Mouse (Mus musculus): ENCODE measurements at regions not wholly inside any gene's neighbourhood (a gene's known extent, or its start where the extent isn't known, plus 50 kb on each side); places are given as distances from the start of the nearest gene placed in this dataset.

DNA sequence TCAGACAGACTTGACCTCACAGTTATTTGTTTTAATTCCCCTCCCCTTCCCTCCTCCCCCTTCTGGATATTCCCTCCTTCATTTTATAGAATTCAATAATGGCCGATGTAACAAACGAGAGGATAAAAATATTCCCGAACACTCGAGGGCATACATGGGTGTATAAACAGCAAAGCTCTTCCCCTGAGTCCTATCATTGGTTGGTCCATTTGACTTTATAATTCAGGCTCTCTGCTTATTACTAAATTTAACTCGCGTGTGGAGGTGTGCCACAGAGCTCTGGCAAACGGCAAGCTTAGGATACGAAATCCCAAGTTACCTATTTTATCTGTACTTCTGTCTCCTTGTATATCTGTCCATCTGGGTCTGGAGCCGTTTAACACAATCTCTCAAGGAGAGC is 82.1 kb upstream of the Zfp64 start:
- DNase-seq (ENCODE audit: low read depth, low spot score) = no peak

DNA sequence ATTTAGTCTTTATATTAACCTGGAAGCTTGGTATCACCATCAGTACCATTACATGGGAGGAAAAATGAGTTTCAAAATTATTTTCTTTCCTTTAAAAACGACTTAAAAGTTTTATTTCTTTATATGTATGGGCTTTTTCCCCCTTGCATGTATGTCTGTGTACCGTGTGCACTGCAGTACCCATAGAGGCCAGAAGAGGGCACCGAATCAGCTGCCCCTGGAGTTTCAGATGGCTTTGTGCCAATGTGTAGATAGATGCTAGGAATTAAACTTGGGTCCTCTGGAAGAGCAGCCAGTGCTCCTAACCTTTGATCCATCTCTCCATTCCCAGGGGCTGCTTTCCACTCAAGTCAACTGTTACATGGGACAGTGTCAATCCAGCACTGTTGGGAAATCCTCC is 79.9 kb upstream of the Zfp64 start:
- peak; percentile 35 for DNase-seq (ENCODE audit: low read depth, low spot score)

DNA sequence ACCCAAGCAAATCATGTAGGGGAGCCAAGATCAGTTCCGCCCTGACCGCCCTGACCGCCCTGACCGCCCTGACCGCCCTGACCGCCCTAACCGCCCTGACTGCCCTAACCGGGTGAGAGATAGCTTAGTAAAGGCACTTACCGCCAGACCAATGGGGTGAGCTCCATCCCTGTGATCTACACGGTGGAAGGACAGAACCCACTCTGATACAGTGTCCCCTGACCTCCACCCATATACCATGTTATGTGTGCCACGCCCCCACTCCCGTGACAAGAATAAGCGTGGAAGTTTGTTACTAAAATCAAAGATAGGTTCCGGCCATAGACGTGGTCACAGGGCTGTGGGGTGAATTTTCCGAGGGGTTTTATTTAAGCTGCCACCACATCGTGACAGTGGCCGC is 78.6 kb upstream of the Zfp64 start:
- no peak for DNase-seq (ENCODE audit: low read depth, low spot score)

DNA sequence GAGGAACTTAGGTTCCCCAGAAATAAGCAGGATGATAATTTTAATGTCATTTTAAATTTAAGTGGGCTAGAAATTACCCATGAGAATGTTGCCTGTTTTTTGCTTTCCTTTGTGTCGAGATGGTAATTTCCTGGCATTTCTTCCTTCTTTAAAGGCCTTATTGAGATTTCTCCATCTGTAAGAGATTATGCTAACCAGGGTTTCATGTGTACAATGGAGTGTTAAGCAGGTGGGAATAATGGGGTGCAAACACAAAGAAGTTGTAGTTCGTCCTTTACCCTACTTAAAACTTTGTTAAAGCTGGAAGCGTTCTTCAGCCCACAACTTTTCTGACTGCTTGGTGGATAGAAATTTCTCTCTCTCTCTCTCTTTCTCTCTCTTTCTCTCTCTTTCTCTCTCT is 77.8 kb upstream of the Zfp64 start:
- DNase-seq (ENCODE audit: low read depth, low spot score) = no peak

DNA sequence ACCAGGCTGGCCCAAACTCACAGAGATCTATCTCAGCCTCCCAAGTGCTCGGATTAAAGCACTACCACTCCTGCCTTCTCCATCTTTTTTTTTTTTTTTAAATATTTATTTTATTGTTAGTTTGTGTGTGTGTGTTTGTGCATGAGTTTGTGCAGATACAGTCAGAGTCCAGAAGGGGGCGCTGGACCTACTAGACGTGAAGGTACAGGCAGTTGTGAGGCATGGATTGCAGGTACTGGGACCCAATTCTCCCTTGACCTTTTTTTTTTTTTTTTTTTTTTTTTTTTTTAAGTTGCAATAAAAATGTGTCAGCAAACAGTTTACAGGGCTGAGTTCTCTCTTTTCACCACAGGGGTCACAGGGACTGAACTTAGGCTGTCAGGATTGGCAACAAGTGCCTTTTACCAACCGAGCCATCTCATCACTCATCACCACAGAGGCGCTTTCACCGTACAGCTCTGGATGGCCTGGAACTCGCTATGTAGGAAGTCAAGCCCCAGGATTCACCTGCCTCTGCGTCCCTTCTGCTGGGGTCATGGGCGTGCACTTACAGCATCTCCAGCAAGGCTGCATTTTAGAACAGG is 73.2 kb upstream of the Zfp64 start:
- DNase-seq (ENCODE audit: low read depth, low spot score) = no peak

DNA sequence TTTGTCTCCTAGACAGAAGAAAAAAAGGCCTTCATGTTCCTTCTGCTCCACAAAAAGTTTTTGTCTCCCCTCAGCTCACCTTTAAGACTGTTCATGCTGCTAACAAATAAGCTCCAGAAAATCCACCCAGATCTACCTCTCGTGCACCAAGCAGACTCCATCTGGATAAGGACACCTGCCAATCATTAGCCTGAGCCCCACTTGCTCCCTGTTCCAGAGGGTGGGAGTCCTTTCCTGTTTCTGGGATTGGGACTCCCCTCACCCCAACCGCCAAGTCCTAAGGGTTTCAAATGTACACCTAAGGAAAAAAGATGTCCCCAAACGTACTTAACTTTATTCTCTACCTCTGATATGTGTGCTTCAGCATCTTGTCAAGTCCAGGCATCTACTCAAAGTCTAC is 63.6 kb upstream of the Zfp64 start:
- DNase-seq (ENCODE audit: low read depth, low spot score) = no peak

DNA sequence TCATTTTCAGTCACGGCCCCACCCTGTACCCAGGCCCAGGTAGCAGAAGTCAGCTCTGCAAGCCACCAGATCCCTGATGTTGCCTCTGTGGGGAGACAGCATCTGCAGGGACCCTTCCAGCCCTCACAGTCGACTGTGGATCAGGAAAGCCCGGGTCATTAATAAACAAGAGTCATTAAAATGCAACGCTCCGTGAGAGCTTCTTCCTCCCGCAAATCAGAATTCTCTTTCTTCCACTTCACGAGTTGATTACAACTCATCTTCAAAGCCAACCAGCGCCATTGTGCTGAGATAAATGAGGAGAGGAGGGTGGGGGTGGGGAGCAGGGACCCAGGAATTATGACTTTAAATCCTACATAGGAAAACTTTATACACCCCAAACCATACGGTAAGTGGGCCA is 54.9 kb upstream of the Zfp64 start:
- no peak for DNase-seq (ENCODE audit: low read depth, low spot score)

DNA sequence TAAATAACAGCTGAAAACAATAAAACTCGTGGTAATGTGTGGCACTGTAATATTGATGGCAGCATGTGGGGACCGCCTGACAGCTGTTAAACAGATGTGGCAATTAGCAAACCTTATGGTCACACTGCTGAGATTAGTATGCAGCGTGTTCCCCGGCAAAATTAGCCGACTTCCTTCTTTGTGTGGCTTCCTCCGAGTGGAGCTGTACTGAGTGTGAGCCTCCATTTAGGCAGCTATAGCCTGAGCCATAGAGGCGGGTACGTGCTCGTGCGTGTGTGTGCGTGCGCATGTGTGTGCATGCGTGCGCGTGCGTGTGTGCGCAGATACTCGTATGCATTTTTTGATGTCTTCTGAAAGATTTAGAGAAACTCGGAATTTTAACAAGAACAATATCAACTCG is 53.4 kb upstream of the Zfp64 start:
- no peak for DNase-seq (ENCODE audit: low read depth, low spot score)

DNA sequence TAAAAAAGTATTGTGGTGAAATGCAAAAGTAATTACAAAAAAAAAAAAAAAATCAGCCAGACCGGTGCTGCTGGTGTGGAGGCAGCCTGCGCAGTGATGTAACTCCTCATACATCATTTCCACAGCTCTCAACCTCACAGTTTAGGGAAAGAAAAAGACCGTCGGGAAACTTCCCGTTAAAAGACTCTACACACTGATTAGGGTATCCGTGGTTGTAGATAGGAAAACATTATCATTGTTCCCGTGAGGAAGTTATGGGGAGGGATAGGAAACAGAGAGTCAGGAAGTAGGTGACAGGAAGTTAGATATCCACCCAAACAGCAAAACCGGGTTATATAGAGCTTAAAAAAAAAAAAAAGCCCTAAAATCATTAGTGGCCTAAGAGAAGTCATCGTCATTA is 52.9 kb upstream of the Zfp64 start:
- DNase-seq (ENCODE audit: low read depth, low spot score) = no peak

DNA sequence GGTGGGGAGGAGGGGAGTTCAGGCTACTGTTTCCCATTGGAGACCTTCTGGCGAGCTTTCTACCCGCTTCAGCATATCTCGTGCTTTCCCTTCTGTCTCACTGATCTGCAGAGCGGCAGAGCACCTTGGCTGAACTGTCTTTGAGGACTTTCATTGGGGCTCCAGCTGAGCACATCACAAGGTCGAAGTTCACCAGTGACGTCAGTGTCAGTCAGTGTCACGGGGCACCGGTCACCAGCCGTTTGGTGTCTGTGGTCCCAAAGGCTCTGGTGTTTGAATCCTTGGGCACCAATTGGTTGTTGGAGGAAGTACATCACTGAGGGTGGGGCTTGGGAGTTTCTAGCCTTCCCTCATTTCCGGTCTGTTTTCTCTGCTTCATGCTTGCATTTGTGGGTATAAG is 51.2 kb upstream of the Zfp64 start:
- no peak for DNase-seq (ENCODE audit: low read depth, low spot score)

DNA sequence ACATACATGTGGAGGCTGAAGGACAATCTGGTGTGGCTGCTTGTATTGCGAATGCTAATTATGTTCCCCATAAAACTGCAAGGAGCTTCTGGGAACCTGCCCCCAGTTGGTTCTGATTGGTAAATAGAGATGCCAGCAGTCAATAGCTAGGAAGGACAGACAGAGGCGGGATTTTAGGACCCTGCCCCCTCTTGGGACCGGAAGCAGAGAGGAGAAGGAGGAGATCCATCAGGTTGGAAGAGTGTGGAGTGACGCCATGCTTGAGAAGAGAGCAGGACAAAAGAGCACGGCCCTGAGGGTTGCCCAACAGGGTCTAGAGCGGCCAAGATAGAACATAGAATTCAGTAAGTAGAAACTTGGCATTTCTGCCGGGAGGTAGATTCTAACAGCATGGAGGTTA is 50.4 kb upstream of the Zfp64 start:
- DNase-seq (ENCODE audit: low read depth, low spot score) = no peak
